Mouse (Mus musculus) cerebellum, postnatal 10 days (tissue): ENCODE measurements around the gene Dync1h1.
"Not testable (repeated sequence)": the region's sequence is repeated elsewhere in the genome, so short reads cannot be mapped to it uniquely, and the experiment has no call there.

Experiments used
- DNase-seq, 2 experiments: peaks; one replicate each; pipeline ENCODE4 v3.0.0; 2021; ENCODE audit warnings: mixed read lengths in 2 of 2

Gene Dync1h1

DNA sequence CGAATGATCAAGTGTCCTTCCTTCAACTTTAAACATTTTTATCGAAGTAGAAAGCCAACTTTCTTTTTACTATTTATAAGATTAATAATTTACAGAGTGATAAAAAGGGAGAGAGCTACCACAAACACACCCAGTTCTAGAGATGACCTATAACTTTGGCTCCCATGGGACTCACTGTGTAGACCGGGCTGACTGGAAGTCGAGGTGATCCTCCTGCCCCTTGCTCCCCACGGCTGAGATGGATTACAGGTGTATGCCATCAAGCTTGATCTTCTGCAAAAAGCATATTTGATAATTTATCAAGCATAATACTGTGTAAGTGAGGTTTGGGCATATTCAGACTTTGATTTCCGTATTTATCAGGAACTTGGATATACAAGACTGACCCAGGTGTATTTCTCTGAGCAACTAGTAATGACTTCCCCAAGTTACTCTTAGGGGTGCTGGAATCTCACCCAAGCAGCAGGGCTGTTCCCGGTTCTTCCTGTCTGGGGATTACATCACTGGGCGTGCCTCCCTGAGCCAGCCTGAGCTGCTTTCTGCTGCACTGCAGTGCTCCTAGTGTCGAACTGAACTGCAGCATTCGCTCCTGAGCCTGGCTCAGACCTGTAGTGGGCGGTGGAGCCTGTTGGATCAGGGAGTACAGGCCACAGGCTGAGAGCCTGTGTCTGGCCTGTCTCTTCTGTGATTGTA lies 7.4 kb downstream of the Dync1h1 start:
- peak; percentile 50 to 59 for DNase-seq

DNA sequence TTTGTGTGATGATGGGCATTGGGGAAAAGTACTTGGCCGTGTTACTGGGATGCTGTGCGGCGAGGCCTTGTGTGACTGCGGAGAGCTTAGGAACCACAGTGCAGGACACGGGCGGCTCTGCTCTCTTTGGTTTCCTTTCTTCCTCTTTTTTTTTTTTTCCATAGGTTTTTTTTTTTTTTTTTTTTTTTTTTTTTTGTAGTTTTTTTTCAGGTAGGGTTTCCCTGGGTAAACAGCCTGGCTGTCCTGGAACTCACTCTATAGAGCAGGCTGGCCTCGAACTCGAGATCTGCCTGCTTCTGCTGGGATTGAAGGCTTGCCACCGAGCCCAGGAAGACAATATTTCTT lies 7.9 kb downstream of the Dync1h1 start:
- DNase-seq, result no peak

DNA sequence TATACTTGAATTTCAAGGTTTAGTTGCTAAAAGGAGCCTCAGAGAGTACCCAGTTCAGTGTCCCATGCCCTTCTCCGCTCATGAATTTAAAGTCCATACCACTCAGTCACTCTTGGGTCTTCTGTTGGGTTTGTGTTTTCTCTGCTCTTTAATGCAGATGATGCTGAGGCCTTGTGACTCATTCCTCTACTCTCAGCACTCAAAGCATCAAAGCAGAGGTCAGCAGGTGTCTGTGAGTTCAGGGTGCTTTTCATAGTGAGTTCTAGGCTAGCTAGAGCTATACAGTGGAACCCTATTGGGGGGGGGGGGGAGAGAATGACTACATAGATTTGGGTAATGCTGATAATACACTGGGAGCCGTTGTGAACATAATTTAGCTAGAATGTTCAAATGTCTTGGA lies 9.5 kb downstream of the Dync1h1 start:
- no peak for DNase-seq

DNA sequence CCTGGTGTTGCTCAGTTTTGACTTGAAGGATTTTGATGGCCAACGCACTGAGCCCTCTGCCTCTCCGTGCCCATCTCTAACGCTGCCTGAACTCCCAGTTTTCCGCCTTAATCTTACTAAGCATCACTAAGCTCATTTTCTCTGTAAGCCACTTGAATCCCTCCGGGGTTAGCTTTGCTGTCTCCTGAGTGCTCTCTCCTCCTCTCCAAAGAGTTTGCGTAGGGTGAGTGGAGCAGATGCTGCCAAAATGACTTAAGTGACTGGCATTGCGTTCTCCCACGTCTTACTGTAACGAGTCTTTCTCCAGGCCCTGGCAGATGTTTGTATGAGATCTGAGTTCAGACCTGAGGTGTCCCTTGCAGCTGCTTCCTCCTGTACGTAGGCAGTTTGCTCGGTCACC lies 28.8 kb downstream of the Dync1h1 start:
- DNase-seq, result no peak

DNA sequence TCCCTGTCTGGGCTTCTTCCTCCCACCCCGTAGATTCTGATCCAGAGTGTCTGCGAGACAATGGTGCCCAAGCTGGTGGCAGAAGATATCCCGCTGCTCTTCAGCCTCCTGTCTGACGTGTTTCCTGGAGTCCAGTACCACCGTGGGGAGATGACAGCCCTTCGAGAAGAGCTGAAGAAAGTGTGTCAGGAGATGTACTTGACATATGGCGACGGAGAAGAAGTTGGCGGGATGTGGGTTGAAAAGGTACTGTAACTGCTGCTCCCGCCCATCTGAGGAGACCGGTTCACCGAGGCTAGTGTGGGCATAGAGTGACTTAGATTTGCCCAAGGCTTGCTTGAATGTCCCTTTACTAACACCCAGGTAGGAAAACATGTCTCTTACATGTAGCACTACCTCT lies 35.0 kb downstream of the Dync1h1 start:
- DNase-seq, result no peak

DNA sequence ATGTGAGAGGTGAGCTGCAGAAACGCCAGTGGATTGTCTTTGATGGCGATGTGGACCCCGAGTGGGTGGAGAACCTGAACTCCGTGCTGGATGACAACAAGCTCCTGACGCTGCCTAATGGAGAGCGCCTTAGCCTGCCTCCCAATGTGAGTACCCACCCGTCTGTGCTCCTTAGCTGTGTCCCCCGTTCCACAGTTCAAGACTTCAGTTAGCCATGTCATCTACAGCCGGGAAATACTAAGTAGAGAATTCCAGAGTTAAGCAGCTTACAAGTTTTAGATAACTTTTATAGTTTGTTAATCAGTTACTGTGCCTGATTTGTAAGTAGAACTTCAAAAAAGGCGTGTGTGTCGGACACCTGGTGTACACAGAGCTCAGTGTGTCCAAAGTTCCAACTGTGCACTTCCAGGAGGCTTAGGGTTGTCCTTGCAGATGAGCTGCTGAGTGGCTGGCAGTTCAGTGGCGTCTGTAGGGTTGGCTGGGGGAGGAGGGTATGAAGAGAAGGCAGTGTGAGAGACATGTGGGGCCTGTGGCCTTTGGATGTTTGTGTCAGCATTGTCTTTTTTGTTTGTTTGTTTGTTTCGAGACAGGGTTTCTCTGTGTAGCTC lies 36.4 kb downstream of the Dync1h1 start:
- DNase-seq, result no peak

DNA sequence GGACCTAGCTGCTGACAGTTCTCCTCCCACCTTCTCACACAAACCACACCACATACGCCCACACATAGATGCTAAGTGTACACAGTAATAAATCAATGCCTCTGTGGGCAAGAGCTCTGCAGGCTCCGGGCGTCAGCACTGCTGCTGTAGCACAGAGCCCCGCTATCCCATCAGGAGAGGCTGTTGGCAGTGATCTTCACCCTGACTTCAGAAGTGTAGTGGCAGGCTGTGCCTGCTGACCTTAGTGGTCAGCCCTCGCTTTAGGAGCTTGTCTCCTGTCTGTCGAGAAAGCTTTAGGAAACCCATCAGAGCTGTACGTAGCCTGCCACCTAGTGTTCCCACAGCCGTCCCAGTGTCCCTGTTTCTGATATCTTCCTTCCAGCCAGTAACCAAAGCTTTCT lies 49.0 kb downstream of the Dync1h1 start:
- no peak for DNase-seq

DNA sequence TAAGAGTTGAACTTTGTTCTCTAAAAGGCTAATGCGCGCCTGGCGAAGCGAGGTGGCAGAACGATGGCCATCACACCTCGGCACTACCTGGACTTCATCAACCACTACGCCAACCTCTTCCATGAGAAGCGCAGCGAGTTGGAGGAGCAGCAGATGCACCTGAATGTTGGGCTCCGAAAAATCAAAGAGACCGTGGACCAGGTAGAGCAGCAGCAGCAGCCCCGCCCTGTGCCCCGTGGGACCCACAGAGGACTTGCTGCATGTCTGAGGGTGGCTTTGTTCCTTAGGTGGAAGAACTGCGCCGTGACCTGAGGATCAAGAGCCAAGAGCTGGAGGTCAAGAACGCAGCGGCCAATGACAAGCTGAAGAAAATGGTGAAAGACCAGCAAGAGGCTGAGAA lies 50.2 kb downstream of the Dync1h1 start:
- DNase-seq, result no peak

DNA sequence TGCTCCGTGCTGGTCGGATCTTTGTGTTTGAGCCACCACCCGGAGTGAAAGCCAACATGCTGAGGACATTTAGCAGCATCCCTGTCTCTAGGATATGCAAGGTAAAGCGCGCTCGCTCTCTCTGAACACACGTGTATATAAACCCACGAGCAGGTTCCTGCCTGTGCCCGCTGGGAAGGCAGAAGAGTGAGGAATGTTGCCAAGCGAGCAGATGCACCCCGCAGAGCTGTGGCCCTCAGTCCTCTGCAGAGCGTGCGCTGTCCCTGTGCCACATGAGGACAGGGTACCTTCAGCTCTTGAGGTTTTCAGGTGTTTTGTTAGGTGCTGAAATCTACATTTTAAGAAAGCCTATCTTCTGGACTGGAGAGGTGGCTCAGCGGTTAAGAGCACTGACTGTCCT lies 60.5 kb downstream of the Dync1h1 start:
- no peak for DNase-seq

DNA sequence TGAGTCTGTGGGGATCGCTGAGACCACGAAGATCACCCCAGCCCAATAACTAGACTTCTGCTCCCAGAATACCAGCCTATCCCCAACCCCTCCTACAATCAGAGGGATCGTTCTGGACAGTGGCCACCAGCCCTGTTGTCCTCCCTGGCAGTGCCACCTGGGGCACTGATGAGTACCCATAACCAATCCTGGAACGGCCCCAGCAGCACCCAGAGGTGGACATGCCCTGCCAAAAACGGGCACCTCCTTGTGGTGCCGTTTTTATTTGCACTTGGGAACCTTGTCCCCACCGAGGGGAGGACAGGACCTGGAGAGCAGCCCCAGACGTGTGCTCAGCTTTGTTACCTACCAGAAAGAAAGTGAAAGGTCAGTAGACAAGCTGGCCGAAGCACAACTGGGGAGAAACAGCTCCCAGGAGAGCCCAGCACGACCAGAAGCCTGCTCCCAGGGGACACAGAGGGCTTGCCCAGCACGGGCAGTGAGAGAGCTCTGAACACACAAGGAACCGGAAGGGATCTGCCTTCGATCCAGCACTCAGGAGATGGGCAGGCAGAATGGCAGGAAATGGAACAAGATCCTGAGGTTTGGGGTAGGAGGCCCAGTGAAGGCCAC lies 66.3 kb downstream of the Dync1h1 start:
- DNase-seq, result peak; percentile 41 to 60

DNA sequence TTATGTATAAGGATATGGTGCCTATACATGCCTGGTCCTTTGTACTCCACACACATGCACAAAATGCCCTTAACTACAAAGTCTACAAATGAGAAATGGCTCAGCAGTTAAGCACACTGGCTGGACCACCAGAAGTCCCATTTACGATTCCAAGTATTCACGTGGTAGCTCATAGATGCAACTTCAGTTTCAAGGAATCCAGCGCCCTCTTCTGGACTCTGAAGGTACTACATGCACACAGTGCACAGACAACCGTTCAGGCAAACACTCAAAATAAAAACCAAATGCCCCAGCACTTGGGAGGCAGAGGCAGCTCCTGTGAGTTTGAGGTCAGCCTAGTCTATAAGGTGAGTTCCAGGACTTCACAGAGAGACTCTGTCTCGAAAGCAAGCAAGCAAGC lies 73.0 kb downstream of the Dync1h1 start:
- DNase-seq, result peak in 1 of 2 experiments; percentile 53

DNA sequence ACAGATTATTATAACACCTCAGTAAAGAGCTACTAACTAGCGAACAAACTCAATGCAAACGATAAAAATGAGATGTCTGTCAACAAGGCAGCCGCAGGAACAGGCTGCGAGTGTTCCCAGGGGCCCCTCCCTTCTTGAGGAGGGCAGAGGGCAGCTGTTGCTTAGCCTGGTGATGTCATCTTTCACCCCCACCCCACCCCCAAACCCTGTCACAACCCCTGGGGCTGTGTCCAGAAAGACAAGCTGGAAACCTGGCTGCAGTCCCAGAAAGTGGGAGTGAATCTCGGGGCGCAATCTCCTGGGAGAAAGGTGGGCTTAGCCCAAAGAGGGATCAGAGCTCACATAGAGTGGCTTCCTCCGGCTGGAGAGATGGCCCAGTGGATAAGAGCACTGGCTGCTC lies 79.9 kb downstream of the Dync1h1 start:
- peak; percentile 36 to 40 for DNase-seq

DNA sequence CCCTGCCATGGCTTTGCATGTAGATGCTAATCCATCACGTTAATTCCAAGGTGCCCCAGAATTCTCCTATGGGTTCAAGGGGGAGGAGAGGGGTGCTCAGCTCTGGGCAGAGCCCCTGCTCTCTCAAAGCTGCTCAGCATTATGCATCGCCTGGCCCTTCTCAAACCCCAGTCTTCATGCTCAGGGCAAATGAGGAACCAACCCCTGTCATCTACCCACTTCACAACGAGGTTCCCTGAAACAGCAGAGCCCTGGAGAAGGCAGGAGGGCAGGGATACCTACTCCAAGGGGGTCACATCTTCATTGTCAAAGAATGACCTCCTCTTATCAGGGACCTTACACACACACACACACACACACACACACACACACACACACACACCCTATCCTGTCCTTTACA lies 80.6 kb downstream of the Dync1h1 start:
- no peak for DNase-seq

DNA sequence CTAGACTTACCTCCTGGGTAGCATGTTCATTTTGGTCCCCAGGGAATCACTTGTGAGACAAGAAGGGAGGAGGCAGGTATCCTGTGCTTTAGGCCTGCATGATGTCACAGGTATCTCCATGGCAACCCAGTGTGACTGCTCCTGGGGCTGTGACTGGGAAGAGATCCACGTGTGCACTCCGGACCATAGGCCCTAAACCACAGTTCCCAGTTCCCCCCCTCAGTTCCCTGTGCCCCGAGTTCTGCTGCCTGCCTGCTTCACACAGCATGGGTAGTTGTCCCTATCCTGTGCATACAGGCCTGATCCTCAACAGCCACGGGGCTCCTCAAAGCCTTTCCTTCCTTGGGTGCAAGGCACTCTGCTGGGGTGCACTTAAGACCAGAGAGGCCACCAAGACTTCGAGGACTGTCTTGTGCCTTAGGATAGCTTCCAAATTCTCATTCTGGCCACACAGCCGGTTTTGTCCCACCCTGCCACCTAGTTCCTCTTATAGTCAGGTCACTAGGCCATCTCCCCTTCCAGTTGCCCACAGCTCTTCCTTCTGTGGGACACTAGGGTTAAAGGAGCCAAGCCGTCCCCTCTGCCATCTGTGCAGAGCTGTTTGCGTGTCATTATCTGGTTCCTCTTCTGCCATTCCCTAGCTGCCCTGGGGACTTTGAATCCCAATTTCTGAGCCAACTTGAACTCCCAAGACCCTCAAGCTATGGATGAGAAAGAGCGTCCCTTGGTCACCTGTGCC lies 81.5 kb downstream of the Dync1h1 start, which contains the start of gene 1700001K19Rik:
1700001K19Rik (minus strand) TSS at position 59 of the 739 bp plus-strand sequence.
- DNase-seq, result no peak

DNA sequence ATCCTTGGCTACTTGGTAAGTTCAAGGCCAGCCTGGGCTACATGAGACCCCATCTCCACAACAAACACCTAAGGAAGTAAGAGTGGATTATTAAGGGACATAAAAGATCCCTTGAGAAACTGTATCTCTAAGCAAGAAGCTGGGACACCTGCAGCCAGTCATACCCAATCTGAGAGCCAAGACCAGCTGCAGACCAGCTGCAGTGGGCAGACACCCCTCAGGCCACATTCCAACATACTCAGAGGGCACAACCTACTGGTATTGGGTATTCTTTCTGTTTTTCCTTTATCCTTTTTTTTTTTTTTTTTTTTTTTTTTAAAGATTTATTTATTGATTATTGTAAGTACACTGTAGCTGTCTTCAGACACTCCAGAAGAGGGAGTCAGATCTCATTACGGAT lies 82.3 kb downstream of the Dync1h1 start:
- DNase-seq, result no peak

DNA sequence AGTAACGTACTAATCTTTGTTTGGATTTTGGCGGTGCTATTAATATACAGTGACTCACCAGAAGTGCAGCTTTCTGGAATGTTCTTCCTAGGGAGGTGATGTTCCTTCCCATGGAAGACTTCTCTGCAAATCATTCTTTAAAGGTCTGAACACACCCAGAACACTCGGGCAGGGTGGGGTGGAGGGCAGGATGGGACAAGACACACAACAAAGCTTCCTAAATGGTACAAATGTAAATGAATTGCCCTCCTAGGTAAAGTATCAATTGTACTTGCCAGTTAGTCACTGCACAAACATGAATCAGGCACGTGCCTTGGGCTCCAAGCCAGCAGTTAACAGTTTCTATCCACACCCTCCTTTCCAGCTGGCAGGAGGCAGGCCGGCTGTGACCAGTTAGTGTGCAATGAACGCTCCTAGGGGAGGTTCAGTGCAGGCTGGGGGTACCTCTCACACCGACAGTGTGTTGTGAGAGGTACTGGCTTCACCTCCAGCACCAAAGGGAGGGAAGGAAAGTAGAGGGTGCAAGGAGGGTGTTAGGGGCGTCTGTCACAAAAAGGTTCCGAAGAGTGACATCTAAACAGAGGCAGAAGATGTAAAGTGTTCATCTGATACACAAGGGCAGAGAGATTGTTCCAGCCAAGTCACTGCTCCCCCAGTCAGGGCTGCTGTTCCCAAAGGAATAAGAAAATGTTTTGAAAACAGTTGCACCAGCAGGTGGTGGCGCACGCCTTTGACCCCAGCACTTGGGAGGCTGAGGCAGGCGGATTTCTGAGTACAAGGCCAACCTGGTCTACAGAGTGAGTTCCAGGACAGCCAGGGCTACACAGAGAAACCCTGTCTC lies 86.9 kb downstream of the Dync1h1 start:
- peak; percentile 55 for DNase-seq

DNA sequence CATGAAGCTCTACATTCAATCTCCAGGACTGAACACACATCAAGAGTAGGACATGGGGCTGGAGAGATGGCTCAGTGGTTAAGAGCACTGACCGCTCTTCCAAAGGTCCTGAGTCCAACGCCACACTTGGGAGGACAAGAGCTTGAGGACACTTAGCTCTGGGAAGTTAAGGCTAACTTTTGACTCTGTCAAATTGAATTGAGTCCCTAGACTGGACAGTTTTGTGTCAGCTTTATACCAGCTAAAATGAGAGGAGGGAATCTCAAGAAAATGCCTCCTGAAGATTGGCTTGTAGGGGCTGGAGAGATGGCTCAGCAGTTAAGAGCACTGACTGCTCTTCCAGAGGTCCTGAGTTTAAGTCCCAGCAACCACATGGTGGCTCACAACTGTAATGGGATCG lies 87.7 kb downstream of the Dync1h1 start:
- DNase-seq, result not testable (repeated sequence)

DNA sequence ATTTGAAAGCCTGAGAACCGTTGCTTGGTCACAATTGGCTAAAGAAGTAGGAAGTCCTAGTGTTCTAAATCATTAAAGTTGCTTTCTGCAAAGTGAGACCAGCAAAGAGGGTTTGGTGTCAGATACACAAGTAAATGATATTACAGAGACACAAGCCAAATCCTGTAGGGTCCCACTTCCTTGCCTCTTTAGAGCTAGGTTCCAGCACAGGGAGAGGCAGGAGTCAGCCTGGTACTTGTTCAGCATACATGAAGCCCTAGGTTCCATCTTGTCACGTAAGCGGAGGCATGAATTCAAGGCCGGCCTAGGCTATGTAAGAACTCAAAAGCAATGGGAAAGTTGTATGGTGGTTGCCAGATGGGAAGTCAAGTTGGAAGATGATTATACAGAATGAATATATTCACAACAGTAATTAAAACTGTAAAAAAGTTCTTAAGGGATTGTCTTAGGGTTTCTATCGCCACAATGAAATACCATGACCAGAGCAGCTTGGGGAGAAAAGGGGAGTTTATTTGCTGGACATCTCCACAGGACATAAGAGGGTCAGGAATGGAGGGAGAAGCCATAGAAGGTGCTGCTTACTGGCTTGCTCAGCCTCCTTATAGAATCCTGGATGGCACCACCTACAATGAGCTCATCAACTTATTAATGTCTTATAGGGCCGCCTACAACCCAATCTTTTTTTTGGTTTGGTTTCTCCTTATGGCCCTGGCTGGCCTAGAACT lies 88.8 kb downstream of the Dync1h1 start:
- DNase-seq, result no peak

DNA sequence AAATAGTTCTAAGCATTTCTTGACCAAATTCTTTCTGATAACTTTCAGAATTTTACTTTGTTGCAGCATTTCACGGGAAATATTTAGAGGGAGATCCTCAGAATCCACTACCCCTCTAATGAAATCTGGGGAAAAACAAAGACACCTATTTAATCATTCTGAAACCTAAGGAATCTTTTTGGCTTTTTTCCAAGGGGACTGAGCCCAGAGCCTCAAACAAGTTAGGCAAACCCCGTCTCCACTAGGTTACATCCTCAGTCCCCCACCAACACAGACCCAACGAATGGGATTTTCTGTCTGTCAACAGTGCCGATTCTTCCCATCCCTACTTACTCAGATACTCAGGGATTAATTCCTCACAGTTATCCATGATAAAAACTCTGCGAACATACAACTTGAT lies 92.1 kb downstream of the Dync1h1 start:
- DNase-seq, result not testable (repeated sequence)

DNA sequence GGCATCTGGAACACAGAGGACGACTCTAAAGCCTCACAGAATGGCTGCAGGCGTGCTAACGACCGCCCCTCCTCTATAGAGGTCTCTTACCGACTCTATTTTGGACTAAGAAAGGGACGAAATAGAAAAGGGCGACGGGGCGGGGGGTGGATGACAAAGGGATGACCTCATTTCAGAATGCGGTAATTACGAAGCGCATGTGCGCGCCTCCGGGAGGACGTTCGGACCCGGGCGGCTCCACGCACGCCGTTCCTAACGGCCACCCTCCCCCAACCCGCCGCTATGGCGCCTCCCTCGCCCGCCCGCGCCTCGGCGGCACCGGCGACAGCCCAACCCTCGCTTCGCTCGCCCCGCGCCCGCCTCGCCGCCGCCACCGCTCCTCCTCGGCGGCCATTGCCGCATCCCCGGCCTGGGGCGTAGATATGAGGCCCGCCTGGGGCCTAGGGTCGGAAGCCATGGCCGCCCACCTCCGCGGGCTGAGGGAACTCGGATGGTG lies 94.5 kb downstream of the Dync1h1 start:
- DNase-seq, result peak; percentile 85 to 88

DNA sequence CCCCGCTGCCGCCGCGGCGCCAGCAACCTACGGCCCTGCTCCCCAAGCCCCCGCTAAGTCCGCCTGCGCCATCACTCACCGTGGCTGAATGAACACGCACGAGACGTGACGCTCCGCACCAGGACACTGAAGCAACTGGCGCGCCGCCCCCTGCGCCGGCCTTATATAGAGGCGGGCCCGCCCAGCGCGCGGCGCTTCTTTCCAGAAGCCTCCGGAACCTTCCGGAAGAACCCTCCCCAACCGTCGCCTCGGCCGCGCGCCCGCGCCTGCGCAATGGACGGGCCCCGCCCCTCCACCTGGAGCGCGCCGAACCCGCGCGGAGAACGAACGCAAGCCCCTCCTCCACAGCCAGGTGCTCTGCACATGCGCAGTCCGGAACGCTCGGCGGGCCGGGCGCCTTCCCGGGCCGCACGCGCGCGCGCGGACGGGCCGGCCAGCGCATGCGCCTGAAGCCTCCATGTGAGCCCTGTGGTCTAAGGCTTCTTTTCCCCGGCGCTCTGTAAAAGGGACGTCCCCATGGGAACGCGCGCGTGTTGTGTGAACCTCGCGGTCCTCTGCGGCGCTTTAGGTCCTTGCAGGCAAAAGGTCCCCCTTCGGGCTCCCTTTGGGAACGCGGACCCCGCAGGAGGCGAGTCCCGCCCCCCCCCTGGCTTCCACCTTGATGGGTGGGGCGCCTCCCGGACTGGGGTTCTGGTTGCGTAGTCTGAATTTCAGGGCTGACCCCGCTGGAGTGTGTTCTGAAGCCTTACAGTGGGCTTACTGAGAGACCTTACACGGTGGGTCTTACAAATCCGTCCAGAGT lies 95.1 kb downstream of the Dync1h1 start:
- peak; percentile 99 to 100 for DNase-seq
